Mouse (Mus musculus) stomach, postnatal 0 days (tissue): ENCODE measurements at regions not wholly inside any gene's neighbourhood (a gene's known extent, or its start where the extent isn't known, plus 50 kb on each side); places are given as distances from the start of the nearest gene placed in this dataset.

Experiments used
- CTCF ChIP-seq: IDR thresholded peaks from 2 replicates; pipeline ENCODE4 v1.5.1; 2016; ENCODE audit warnings: antibody characterized with exemption, low read depth, mild to moderate bottlenecking, moderate library complexity
- EP300 ChIP-seq: optimal IDR thresholded peaks from 2 replicates; pipeline ENCODE3; 2016; ENCODE audit warnings: antibody characterized with exemption

- no peak for TF ChIP-seq CTCF
- no peak for TF ChIP-seq EP300
Observed at GRCm38 (mm10) chr15:10866794-10867193, 85.3 kb upstream of the C1qtnf3 start.
